Mouse (Mus musculus): Measurements from ENCODE around the gene Plcl1. TPM values are rescaled to one million over a fixed set of nuclear protein-coding genes. Genes with fewer than 3 reads are reported as not detected.

Gene Plcl1
- total RNA-seq, 2 experiments from 2014 or later, result 0.42 TPM; not detected in 1

GRCm38 (mm10) chr1:55699393-55699970 is 293.8 kb downstream of the Plcl1 start:
- no peak for ATAC-seq (replicated peaks; ENCODE audit: poor library complexity)

- ATAC-seq (replicated peaks; ENCODE audit: poor library complexity), result no peak
Observed at GRCm38 (mm10) chr1:55700016-55700415, 294.3 kb downstream of the Plcl1 start.

- ATAC-seq (replicated peaks; ENCODE audit: poor library complexity), result no peak
Observed at GRCm38 (mm10) chr1:55700726-55701125, 295.0 kb downstream of the Plcl1 start.

- no peak for ATAC-seq (replicated peaks; ENCODE audit: poor library complexity)
Observed at GRCm38 (mm10) chr1:55701601-55702000, 295.9 kb downstream of the Plcl1 start.

- ATAC-seq (replicated peaks; ENCODE audit: poor library complexity), result no peak
Observed at GRCm38 (mm10) chr1:55702106-55702505, 296.4 kb downstream of the Plcl1 start.

GRCm38 (mm10) chr1:55704707-55705106 is 299.0 kb downstream of the Plcl1 start:
- ATAC-seq (replicated peaks; ENCODE audit: poor library complexity), result no peak

GRCm38 (mm10) chr1:55705173-55705572 is 299.5 kb downstream of the Plcl1 start:
- no peak for ATAC-seq (replicated peaks; ENCODE audit: poor library complexity)

GRCm38 (mm10) chr1:55705756-55706155 is 300.0 kb downstream of the Plcl1 start:
- ATAC-seq (replicated peaks; ENCODE audit: poor library complexity), result no peak

GRCm38 (mm10) chr1:55706933-55707332 is 301.2 kb downstream of the Plcl1 start:
- no peak for ATAC-seq (replicated peaks; ENCODE audit: poor library complexity)

- ATAC-seq (replicated peaks; ENCODE audit: poor library complexity), result no peak
Observed at GRCm38 (mm10) chr1:55717283-55717803, 311.6 kb downstream of the Plcl1 start.

GRCm38 (mm10) chr1:55725428-55725827 is 319.7 kb downstream of the Plcl1 start:
- no peak for ATAC-seq (replicated peaks; ENCODE audit: poor library complexity)

GRCm38 (mm10) chr1:55729332-55729731 is 323.6 kb downstream of the Plcl1 start:
- no peak for ATAC-seq (replicated peaks; ENCODE audit: poor library complexity)

- no peak for ATAC-seq (replicated peaks; ENCODE audit: poor library complexity)
Observed at GRCm38 (mm10) chr1:55732951-55733350, 327.2 kb downstream of the Plcl1 start.

- ATAC-seq (replicated peaks; ENCODE audit: poor library complexity), result peak; percentile 83
Observed at GRCm38 (mm10) chr1:55736054-55736740, 330.5 kb downstream of the Plcl1 start.

GRCm38 (mm10) chr1:55736762-55737288 is 331.1 kb downstream of the Plcl1 start:
- no peak for ATAC-seq (replicated peaks; ENCODE audit: poor library complexity)

GRCm38 (mm10) chr1:55738746-55739365 is 333.1 kb downstream of the Plcl1 start:
- ATAC-seq (replicated peaks; ENCODE audit: poor library complexity), result no peak

GRCm38 (mm10) chr1:55741885-55742284 is 336.2 kb downstream of the Plcl1 start:
- ATAC-seq (replicated peaks; ENCODE audit: poor library complexity), result no peak

GRCm38 (mm10) chr1:55748516-55748915 is 342.8 kb downstream of the Plcl1 start:
- ATAC-seq (replicated peaks; ENCODE audit: poor library complexity), result no peak

- no peak for ATAC-seq (replicated peaks; ENCODE audit: poor library complexity)
Observed at GRCm38 (mm10) chr1:55749770-55750169, 344.0 kb downstream of the Plcl1 start.

GRCm38 (mm10) chr1:55755742-55756141 is 350.0 kb downstream of the Plcl1 start:
- peak; percentile 93 for ATAC-seq (replicated peaks; ENCODE audit: poor library complexity)

- no peak for ATAC-seq (replicated peaks; ENCODE audit: poor library complexity)
Observed at GRCm38 (mm10) chr1:55762284-55762683, 356.6 kb downstream of the Plcl1 start.

GRCm38 (mm10) chr1:55763171-55763570 is 357.4 kb downstream of the Plcl1 start:
- ATAC-seq (replicated peaks; ENCODE audit: poor library complexity), result no peak
